Mouse (Mus musculus): ENCODE data around the gene Hoxa13. TPM values are rescaled to one million over a fixed set of nuclear protein-coding genes. Genes with fewer than 3 reads are reported as not detected.

The Hoxa13 gene
- polyA plus RNA-seq, 1 experiment from 2014 or later: not detected

- WGBS: 4% methylated on average over 26 of the region's 26 CpGs
- Histone ChIP-seq H3K27ac (peak overlapping the region; percentile 95), H3K27me3 (ENCODE audit: insufficient read depth, low read length) (no peaks in the 10 kb centered on the region), H3K9ac (ENCODE audit: low read depth, low read length) (peak overlapping the region; percentile 97), H3K4me3 (replicated peaks; ENCODE audit: low read depth, low read length) (peak overlapping the region; percentile 85), H3K36me3 (ENCODE audit: insufficient read depth, low read length) (peaks cover 6% of the 10 kb centered on the region; the same call in 1 of the 2 replicates), H3K4me2 (ENCODE audit: low read length) (peak overlapping the region; percentile 89), H3K4me1 (replicated peaks; ENCODE audit: insufficient read depth, low read length) (peaks cover 8% of the 10 kb centered on the region; the same call in 1 of the 2 replicates), H3K9me3 (replicated peaks; ENCODE audit: low read length) (no peaks in the 10 kb centered on the region)
- 0 out of 2 replicates have a peak, but pooled peaks have one; percentile 1 for ATAC-seq (replicated peaks; ENCODE audit: low FRiP score, low read depth)
- peak; percentile 91 for DNase-seq (ENCODE audit: low spot score)
- no peak for TF ChIP-seq CTCF (IDR thresholded peaks at IDR 0.05; ENCODE audit: low read depth)
Measured at GRCm38 (mm10) chr6:52226569-52227257, 34.0 kb downstream of the Hoxa13 start.

- no peaks in the 10 kb centered on the region for H3K9me3 ChIP-seq (replicated peaks; ENCODE audit: low read length)
- H3K4me1 ChIP-seq (replicated peaks; ENCODE audit: insufficient read depth, low read length): peaks cover 8% of the 10 kb centered on the region; the same call in 1 of the 2 replicates
- no peaks in the 10 kb centered on the region for H3K27me3 ChIP-seq (ENCODE audit: insufficient read depth, low read length)
- ATAC-seq (replicated peaks; ENCODE audit: low FRiP score, low read depth) (peak; percentile 31), DNase-seq (ENCODE audit: low spot score) (peak; percentile 97)
- peaks cover 6% of the 10 kb centered on the region; the same call in 1 of the 2 replicates for H3K36me3 ChIP-seq (ENCODE audit: insufficient read depth, low read length)
- peak overlapping the region; percentile 85 for H3K4me3 ChIP-seq (replicated peaks; ENCODE audit: low read depth, low read length)
- no peak; the same call in 1 of the 2 replicates for TF ChIP-seq CTCF (IDR thresholded peaks at IDR 0.05; ENCODE audit: low read depth)
- peak overlapping the region; percentile 95 for H3K27ac ChIP-seq
- WGBS: under 1% methylated on average over 69 of the region's 69 CpGs
- peak overlapping the region; percentile 89 for H3K4me2 ChIP-seq (ENCODE audit: low read length)
- H3K9ac ChIP-seq (ENCODE audit: low read depth, low read length): peak overlapping the region; percentile 97
Measured at GRCm38 (mm10) chr6:52225612-52226568, 34.8 kb downstream of the Hoxa13 start.

GRCm38 (mm10) chr6:52224895-52225611 lies 35.6 kb downstream of the Hoxa13 start:
- Histone ChIP-seq H3K9ac (ENCODE audit: low read depth, low read length) (peak overlapping the region; percentile 97), H3K4me3 (replicated peaks; ENCODE audit: low read depth, low read length) (peak overlapping the region; percentile 85), H3K36me3 (ENCODE audit: insufficient read depth, low read length) (peaks cover 6% of the 10 kb centered on the region; the same call in 1 of the 2 replicates), H3K9me3 (replicated peaks; ENCODE audit: low read length) (no peaks in the 10 kb centered on the region), H3K4me2 (ENCODE audit: low read length) (peak overlapping the region; percentile 89), H3K27me3 (ENCODE audit: insufficient read depth, low read length) (no peaks in the 10 kb centered on the region), H3K27ac (peak overlapping the region; percentile 95), H3K4me1 (replicated peaks; ENCODE audit: insufficient read depth, low read length) (peaks cover 12% of the 10 kb centered on the region)
- under 1% methylated on average over 36 of the region's 36 CpGs for WGBS
- DNase-seq (ENCODE audit: low spot score): no peak
- no peak for ATAC-seq (replicated peaks; ENCODE audit: low FRiP score, low read depth)
- no peak for TF ChIP-seq CTCF (IDR thresholded peaks at IDR 0.05; ENCODE audit: low read depth)

GRCm38 (mm10) chr6:52223939-52224760 lies 36.5 kb downstream of the Hoxa13 start:
- peak overlapping the region; percentile 89 for H3K4me2 ChIP-seq (ENCODE audit: low read length)
- under 1% methylated on average over 23 of the region's 24 CpGs for WGBS
- peak overlapping the region; percentile 85 for H3K4me3 ChIP-seq (replicated peaks; ENCODE audit: low read depth, low read length)
- H3K27ac ChIP-seq: peak overlapping the region; percentile 95
- peaks cover 21% of the 10 kb centered on the region for H3K4me1 ChIP-seq (replicated peaks; ENCODE audit: insufficient read depth, low read length)
- ATAC-seq (replicated peaks; ENCODE audit: low FRiP score, low read depth): no peak
- H3K9me3 ChIP-seq (replicated peaks; ENCODE audit: low read length): no peaks in the 10 kb centered on the region
- no peak for TF ChIP-seq CTCF (IDR thresholded peaks at IDR 0.05; ENCODE audit: low read depth)
- H3K9ac ChIP-seq (ENCODE audit: low read depth, low read length): peak overlapping the region; percentile 97
- H3K27me3 ChIP-seq (ENCODE audit: insufficient read depth, low read length): no peaks in the 10 kb centered on the region
- no peak for DNase-seq (ENCODE audit: low spot score)
- H3K36me3 ChIP-seq (ENCODE audit: insufficient read depth, low read length): 0 out of 2 replicates have a peak, but pooled peaks cover 6% of the 10 kb centered on the region

GRCm38 (mm10) chr6:52222729-52223128 lies 38.0 kb downstream of the Hoxa13 start:
- Histone ChIP-seq H3K4me2 (ENCODE audit: low read length) (peak overlapping the region; percentile 89), H3K4me1 (replicated peaks; ENCODE audit: insufficient read depth, low read length) (peaks cover 27% of the 10 kb centered on the region), H3K27me3 (ENCODE audit: insufficient read depth, low read length) (no peaks in the 10 kb centered on the region), H3K9me3 (replicated peaks; ENCODE audit: low read length) (no peaks in the 10 kb centered on the region), H3K4me3 (replicated peaks; ENCODE audit: low read depth, low read length) (peak overlapping the region; percentile 85), H3K9ac (ENCODE audit: low read depth, low read length) (peak overlapping the region; percentile 97), H3K36me3 (ENCODE audit: insufficient read depth, low read length) (0 out of 2 replicates have a peak, but pooled peaks cover 6% of the 10 kb centered on the region), H3K27ac (peak overlapping the region; percentile 96)
- ATAC-seq (replicated peaks; ENCODE audit: low FRiP score, low read depth) (no peak), DNase-seq (ENCODE audit: low spot score) (no peak)
- no peak for TF ChIP-seq CTCF (IDR thresholded peaks at IDR 0.05; ENCODE audit: low read depth)
- 5% methylated on average over 13 of the region's 13 CpGs for WGBS
